Mouse (Mus musculus): ENCODE data around the gene Mapkap1.

- TF ChIP-seq POLR2A (IDR thresholded peaks at IDR 0.05; ENCODE audit: low read depth, low read length) (no peak), CTCF (conservative IDR thresholded peaks at IDR 0.05; ENCODE audit: insufficient read depth, insufficient read length, low read depth, low read length) (no peak)
Observed at GRCm38 (mm10) chr2:34669203-34669746, 262.7 kb downstream of the Mapkap1 start.
